In genomic region chr16:39132459-39132858, GRCm38 (mm10) we compare ENCODE assay signal across 25 mouse cellular contexts.
"Had no signal": no experiment of that assay in that cellular context is flagged by ENCODE, and none has a peak within 500 bp of the region (broad histone marks: within the 10 kb centered on the region; RNA-seq: fewer than 3 reads in every experiment).

No protein-coding gene starts in this region.

- H3K9me3 ChIP-seq: embryonic facial prominence, embryonic 10.5 days; embryonic facial prominence, embryonic 12.5 days; embryonic facial prominence, embryonic 13.5 days; embryonic facial prominence, embryonic 15.5 days; forebrain, embryonic 10.5 days; forebrain, embryonic 12.5 days; forebrain, embryonic 15.5 days had no signal

- H3K4me1 ChIP-seq: embryonic facial prominence, embryonic 10.5 days; embryonic facial prominence, embryonic 12.5 days; embryonic facial prominence, embryonic 13.5 days; embryonic facial prominence, embryonic 15.5 days; forebrain, embryonic 10.5 days; forebrain, embryonic 12.5 days; forebrain, embryonic 13.5 days; forebrain, embryonic 15.5 days had no signal

- H3K4me3 ChIP-seq: embryonic facial prominence, embryonic 10.5 days; embryonic facial prominence, embryonic 12.5 days; embryonic facial prominence, embryonic 13.5 days; embryonic facial prominence, embryonic 15.5 days; erythroblast, embryonic 14.5 days; forebrain, embryonic 10.5 days; forebrain, embryonic 12.5 days; forebrain, embryonic 13.5 days; forebrain, embryonic 15.5 days; gastrocnemius, adult 2 months; heart, adult 2 months had no signal

- H3K36me3 ChIP-seq: embryonic facial prominence, embryonic 10.5 days; embryonic facial prominence, embryonic 12.5 days; embryonic facial prominence, embryonic 13.5 days; embryonic facial prominence, embryonic 15.5 days; forebrain, embryonic 10.5 days; forebrain, embryonic 12.5 days; forebrain, embryonic 15.5 days had no signal

- H3K4me2 ChIP-seq: embryonic facial prominence, embryonic 12.5 days; embryonic facial prominence, embryonic 13.5 days; embryonic facial prominence, embryonic 15.5 days; forebrain, embryonic 12.5 days; forebrain, embryonic 13.5 days; forebrain, embryonic 15.5 days had no signal

- DNase-seq: cerebellum, adult 9-10 months; cerebellum, adult 9-11 months; cerebellum, postnatal 10 days; cerebellum, postnatal 14 days; cerebellum, postnatal 25 days; cerebellum, postnatal 36 days; embryo, embryonic 11 days; forebrain, postnatal 0 days; gastrocnemius, adult 2 months; gastrocnemius, postnatal 10 days; gastrocnemius, postnatal 14 days; gastrocnemius, postnatal 25 days; gastrocnemius, postnatal 36 days; heart, adult 11 months; heart, adult 18-20 months; heart, adult 2 months had no signal

- H3K27ac ChIP-seq: embryonic facial prominence, embryonic 10.5 days; embryonic facial prominence, embryonic 12.5 days; embryonic facial prominence, embryonic 13.5 days; embryonic facial prominence, embryonic 15.5 days; forebrain, embryonic 10.5 days; forebrain, embryonic 12.5 days; forebrain, embryonic 13.5 days; forebrain, embryonic 15.5 days; gastrocnemius, adult 2 months; heart, adult 2 months had no signal

- H3K9ac ChIP-seq: embryonic facial prominence, embryonic 12.5 days; embryonic facial prominence, embryonic 13.5 days; embryonic facial prominence, embryonic 15.5 days; forebrain, embryonic 12.5 days; forebrain, embryonic 13.5 days; forebrain, embryonic 15.5 days; forebrain, postnatal 0 days had no signal

- H3K27me3 ChIP-seq: embryonic facial prominence, embryonic 12.5 days; embryonic facial prominence, embryonic 13.5 days; embryonic facial prominence, embryonic 15.5 days; forebrain, embryonic 12.5 days; forebrain, embryonic 13.5 days; forebrain, embryonic 15.5 days had no signal
